Mouse (Mus musculus) brown adipose tissue, adult 24 weeks (tissue): Measurements from ENCODE around the gene Tardbp. TPM values are rescaled to one million over a fixed set of nuclear protein-coding genes. Genes with fewer than 3 reads are reported as not detected.

Experiments
- H3K27ac ChIP-seq: fragments of 200-500 bp; replicated peaks from 2 replicates; pipeline ENCODE4 v1.5.1; 2012; ENCODE audit warnings: low read depth, mild to moderate bottlenecking, low read length
- H3K4me1 ChIP-seq: fragments of 200-500 bp; 2 replicates; pipeline ENCODE4 v1.6.1; 2012; ENCODE audit warnings: low read length, mixed read lengths; ENCODE audit not compliant: control insufficient read depth, insufficient read depth, insufficient read length
- H3K4me3 ChIP-seq: fragments of 200-500 bp; 2 replicates; pipeline ENCODE4 v1.5.1; 2012; ENCODE audit warnings: low read depth, mild to moderate bottlenecking, low read length, moderate library complexity; ENCODE audit not compliant: insufficient read depth
- polyA plus RNA-seq: library from polyadenylated mRNA; stranded (reverse); fragments of >200 nt; gene quantifications from 2 replicates; pipeline ENCODE4 v1.2.4, GENCODE M21; 2012; ENCODE audit not compliant: missing spikeins, insufficient read depth, insufficient read length

Tardbp gene
- polyA plus RNA-seq, 1 experiment = 132 TPM

DNA sequence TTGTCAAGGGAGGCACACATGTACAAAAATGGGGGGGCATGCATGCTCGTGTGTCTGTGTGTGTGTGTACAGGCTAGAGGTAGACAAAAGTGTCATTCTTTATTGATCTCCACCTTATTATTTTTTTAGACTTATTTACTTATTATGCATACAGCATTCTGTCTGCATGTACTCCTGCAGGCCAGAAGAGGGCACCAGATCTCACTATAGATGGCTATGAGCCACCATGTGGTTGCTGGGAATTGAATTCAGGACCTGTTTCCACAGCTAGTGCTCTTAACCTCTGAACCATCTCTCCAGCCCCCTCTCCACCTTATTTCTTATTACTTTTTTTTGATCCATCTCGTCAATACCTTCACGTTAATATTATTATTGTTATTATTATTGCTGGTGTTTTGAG lies 22.5 kb upstream of the Tardbp start:
- Histone ChIP-seq H3K4me1 (no peaks in the 10 kb centered on the region), H3K27ac (no peak overlapping the region), H3K4me3 (no peak overlapping the region)

DNA sequence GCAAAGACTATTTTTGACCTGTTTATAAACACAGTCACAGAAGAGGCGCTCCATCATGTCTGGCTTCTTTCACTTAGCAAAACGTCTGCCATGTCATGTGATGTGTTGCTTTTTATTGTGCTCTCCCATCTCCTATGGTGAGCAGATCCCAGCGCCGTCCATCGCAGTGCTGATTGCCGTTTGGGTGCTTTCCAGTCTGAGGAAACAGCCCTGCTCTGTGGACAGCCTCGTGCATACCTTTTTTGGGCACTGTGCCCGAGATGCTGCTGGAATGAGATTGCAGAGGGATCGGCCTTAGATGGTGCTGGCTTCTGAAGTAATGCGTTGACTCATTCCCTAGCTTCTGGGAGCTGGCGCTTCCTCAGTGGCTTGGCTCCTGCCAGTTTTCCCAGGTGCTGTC lies 19.8 kb upstream of the Tardbp start:
- Histone ChIP-seq H3K4me3 (no peak overlapping the region), H3K27ac (no peak overlapping the region), H3K4me1 (no peaks in the 10 kb centered on the region)

DNA sequence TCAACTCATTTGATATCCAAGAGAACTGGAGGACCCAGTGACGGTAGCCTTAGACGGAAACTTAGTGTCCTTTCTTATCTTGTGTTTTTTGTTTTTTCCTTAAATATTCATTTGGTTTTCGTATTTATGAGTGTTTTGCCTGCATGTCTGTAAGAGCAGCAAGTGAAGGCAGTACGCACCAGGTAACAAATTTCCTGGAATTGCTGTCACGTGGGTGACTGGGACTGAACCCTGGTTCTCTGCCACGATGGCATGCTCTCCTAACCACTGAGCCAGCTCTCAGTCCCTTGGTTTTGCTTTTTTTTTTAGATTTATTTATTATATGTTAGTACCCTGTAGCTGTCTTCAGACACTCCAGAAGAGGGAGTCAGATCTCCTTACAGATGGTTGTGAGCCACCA lies 18.1 kb upstream of the Tardbp start:
- H3K27ac ChIP-seq = no peak overlapping the region
- H3K4me3 ChIP-seq = no peak overlapping the region

DNA sequence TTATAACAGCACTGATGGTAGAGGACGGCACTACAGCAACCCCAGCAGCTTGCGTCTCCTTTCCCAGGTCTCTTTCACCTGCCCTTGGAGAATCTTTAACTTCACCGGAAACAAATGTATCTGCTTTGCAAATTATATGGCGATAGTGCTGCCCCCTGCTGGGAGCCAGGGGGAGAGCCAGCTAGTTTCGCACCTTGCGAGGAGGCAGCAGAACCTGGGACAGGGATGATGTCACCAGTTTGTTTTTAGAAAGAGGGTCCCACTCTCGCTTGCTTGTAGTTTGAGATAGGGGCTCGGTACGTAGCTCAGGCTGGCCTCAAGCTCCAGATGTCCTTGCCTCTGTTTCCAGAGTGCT lies 17.3 kb upstream of the Tardbp start:
- peak overlapping the region; percentile 36; the same call in 1 of the 2 replicates for H3K4me3 ChIP-seq
- no peaks in the 10 kb centered on the region for H3K4me1 ChIP-seq
- H3K27ac ChIP-seq = no peak overlapping the region

More for the DNA sequence above, 18.1 kb upstream of the Tardbp start:
- no peaks in the 10 kb centered on the region for H3K4me1 ChIP-seq

DNA sequence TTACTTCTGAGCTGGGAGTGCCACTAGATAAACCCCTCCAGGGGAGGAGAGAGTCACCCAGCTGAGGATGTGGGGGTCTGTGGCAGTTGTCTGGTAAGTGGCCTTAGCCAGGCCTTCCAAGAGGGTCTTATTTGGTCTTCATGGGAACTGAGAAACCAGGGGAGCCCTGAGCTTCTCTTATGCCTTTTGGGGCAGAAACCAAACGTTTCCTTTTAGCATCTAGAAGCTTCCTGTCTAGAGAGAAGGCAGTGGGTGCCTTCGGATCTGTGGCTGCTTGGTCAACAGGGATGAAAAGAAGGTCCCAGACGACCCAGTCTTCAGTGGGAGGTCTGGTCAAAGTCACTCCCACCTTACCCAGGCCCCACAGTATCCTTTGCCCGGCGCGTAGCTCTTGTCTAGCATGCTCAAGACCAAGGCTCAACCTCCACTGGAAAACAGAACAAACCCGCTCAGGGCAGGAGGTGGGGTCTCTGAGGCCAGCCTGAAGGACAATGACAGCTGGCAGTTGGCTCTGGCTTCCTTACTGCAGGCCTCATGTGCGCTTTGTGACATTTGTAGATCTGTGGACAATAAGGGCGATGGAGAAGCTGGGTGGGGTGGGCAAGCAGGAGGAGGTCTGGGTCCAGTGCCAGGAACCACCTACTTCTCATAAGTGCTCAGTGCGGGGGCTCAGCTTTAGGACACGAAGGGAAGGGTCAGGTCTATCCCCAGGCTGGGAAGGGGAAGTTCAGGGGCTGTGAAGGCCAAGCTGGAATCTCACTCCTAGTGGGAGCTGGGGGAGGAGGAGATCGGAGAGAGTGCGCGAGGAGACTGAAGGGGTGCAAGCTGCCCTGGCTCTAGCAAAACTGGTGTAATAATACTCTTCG lies 16.7 kb upstream of the Tardbp start, which contains the start of gene Gm572:
Gm572 (plus strand) TSS at position 27 of the 866 bp plus-strand sequence.
- Histone ChIP-seq H3K4me1 (no peaks in the 10 kb centered on the region), H3K4me3 (peak within 1 kb of the TSS; percentile 36; the same call in 1 of the 2 replicates), H3K27ac (no peak within 1 kb of the TSS)

DNA sequence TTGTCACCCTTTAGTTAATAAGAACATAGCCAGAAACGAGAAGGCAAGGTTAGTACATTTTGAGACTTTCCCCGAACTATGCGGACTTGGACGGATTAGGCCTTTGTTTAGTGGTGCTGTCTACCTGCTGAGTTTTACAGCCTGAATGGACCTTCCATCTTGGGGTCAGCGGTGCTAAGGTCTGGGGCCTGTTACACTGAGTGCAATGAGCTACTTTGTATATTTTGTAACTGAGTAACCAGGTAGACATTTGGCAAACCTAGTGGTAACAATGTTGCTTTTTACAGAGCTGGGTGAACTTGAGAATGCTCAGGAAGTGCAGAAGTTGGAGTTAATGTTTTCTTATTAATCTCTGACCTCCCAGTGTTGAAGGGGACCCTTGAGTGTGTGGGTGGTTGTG lies 14.3 kb upstream of the Tardbp start:
- H3K4me3 ChIP-seq = no peak overlapping the region
- no peak overlapping the region for H3K27ac ChIP-seq
- no peaks in the 10 kb centered on the region for H3K4me1 ChIP-seq

DNA sequence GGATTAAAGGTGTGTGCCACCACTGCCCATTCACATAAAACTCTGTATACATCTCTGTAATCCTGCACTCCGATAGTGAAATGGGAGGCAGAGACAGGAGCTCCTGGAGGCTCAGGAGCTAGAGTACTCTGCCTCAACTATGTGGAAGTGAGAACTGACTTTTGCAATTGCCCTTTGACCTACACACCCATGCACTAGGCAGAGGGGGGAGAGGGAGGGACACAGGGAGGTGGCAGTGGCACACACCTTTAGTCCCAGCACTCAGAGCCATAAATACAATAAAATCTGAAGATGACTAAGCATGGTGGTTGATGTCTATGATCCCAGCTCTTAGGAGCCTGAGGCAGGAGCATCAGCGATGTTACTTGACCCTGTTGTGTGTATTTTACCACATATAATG lies 12.6 kb upstream of the Tardbp start:
- H3K4me1 ChIP-seq = no peaks in the 10 kb centered on the region
- no peak overlapping the region for H3K27ac ChIP-seq
- no peak overlapping the region for H3K4me3 ChIP-seq

DNA sequence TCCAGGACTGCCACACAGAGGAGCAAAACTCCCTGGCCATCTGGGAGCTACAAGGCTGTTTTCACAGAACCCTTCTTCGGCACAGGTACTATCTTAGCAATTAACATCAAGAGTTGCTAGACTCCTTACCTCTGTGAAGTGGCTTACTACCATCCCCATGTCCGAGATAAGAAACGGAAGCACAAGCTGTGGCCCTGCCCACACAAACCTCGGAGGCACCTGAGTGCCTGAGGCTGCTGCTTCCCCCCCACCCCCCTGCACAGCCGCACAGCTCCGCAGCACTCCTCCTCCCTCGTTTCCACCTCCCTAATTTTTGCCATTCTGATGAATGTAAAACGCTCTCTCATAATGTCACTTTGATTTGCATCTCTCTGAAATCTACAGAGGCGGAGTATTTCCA lies 11.5 kb upstream of the Tardbp start:
- Histone ChIP-seq H3K4me3 (no peak overlapping the region), H3K27ac (no peak overlapping the region)

DNA sequence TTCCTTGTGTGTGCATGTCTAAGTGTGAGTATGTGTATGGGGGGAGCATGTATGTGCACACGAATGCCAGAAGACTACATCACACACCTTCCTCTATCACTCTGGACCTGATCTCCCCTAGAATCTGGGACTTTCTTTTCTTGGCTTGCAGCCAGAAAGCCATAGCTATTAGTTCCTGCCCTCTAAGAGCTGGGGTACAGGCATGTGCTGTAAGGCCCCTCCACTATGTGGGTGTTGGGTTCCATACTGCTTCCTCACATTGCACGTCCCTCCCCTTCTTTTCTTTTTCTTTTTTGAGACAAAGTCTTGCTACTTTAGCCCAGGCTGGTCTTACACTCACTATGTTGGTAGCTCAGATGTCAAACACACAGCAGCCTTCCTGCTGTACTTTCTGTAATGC lies 8.5 kb upstream of the Tardbp start:
- Histone ChIP-seq H3K4me1 (no peaks in the 10 kb centered on the region), H3K4me3 (no peak overlapping the region), H3K27ac (no peak overlapping the region)

More for the DNA sequence above, 11.5 kb upstream of the Tardbp start:
- no peaks in the 10 kb centered on the region for H3K4me1 ChIP-seq

DNA sequence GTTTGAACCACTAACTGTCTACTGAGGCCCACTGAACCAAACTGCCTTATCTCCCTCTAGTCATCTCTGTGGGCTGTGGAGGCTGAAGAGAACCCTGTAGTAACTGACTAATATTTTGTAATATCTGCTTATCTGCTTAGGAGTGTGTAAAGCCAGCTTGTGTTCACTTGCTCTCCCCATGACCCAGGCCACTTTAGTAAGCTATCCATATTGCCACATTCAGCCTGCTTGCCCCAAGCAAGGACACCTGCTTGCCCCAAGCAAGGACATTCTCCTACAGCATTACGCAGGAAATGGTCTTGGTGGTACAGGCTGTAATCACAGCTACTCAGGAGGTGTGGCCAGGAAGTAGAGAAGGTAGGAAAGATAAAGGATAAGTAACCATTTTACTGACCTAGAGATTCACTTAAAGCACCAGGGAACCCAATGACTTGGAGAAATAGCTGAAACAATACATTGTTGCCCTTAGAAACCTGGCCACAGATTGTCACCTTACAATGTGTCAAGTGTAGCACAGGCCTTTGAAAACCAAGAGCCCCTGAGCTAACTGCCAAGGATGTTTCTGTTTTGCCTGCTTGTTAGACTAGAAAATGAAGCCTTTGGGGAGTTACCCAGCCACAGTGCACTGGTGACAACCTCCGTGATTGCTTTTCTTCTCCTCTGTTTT lies 6.7 kb upstream of the Tardbp start:
- Histone ChIP-seq H3K27ac (no peak overlapping the region), H3K4me3 (no peak overlapping the region), H3K4me1 (no peaks in the 10 kb centered on the region)

DNA sequence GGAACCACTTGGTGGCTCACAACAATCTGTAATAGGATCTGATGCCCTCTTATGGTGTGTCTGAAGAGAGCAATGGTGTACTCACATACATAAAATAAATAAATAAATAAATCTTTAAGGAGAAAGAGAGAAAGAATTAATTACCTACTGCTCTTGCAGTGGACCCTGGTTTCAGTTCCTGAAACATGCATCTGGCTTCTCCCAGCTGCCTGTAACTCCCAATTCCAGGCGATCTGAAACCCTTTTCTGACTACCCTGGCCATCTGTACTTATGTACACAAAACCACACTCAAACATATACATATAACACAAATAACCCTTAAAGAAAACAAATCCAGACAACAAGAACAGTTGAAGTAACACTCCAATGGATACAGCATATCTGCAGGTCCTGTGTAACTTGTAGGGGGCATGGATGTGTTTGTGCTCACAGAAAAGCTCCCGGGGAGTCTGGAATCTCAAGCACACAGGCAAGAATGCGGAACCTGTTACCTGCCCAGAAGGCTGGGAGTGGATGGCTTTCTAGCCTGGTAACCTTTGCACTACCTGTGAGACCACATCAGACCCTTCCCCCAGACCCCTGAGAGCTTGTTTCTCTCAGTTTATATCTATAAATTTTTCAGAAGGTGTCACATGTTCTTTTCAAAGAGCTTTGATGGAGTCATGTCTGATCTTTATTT lies 5.3 kb upstream of the Tardbp start:
- H3K4me1 ChIP-seq = no peaks in the 10 kb centered on the region
- no peak overlapping the region for H3K4me3 ChIP-seq
- H3K27ac ChIP-seq = no peak overlapping the region

DNA sequence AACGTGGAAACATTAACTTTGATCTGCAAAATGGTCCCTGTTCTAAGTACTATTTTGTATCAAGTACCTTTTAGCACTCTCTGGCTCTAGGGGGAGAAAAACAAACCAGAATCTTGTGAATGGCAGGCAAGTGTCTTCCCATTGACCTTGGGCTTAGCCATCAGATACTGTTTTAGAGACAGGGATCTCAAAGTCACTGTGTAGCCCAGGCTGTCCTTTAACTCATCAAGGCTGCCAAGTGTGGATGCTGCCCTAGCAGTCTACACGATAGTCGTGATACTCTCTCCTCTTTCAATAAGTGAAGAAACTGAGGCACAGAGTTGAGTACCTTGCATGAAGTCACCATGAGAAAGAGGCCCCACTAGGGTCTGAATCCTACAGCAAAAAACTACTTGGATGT lies 427 bp upstream of the Tardbp start:
- 0 out of 2 replicates have a peak overlapping the region, but pooled peaks have one; percentile 25 for H3K27ac ChIP-seq
- peaks cover 9% of the 10 kb centered on the region for H3K4me1 ChIP-seq
- H3K4me3 ChIP-seq = peak overlapping the region; percentile 30

DNA sequence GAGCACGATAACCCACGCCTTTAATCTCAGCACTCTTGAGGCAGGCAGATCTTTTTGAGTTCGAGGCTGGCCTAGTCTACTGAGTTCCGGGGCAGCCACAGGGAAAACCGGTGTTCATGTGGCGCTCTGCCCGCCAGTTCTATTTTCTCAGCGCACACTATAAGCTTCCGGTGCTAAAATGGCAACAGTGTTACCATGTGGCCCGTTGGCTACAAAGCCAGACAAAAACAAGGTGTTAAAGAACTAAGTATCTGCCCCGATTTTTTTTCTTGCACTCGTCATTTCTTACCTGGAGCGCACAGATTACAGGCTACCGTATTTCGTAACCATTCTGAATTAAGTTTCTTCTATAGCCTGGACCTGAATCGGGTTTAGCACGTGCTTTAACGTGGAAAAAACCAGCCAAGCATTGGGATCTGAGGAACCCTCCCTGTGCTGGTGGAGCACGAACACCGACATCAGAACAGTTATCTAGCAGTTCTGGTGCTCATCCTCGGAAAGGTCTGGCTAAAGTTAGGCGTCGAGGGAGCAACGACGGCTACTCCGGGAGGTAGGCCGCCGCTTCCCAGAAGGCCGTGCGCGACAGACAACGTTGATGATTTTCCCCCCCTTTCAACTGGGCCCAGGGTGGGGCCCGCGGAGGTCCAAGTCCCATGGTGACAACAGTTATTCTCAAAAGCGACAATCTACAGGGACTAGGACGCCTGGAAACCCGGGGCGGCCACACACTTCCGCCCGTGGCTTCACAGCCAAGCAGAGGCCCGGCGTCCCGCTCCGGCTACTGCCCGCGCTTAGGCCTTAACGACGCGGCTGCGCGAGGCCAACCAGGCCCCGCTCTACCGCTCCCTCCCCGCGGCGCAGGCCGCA lies 830 bp downstream of the Tardbp start:
- Histone ChIP-seq H3K4me1 (peaks cover 9% of the 10 kb centered on the region), H3K4me3 (peak overlapping the region; percentile 89), H3K27ac (peak overlapping the region; percentile 89)

DNA sequence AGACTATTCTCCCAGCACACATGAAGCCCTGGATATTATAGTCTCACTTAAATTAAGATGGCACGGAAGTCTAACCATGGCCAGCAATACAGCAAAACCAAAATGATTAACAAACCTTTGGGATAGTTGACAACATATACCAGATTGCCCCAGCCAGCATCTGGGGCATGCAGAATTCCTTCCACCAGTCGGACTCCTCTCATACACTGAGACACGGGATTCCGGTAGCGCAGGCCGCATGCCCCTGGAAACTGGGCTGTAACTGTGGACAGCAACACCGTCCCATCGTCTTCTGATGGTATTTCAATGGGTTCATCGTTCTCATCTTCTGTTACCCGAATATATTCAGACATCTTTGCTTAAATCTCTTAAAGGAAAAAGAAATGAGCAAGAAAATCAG lies 1.8 kb downstream of the Tardbp start:
- Histone ChIP-seq H3K4me3 (peak overlapping the region; percentile 17; the same call in 1 of the 2 replicates), H3K27ac (no peak overlapping the region), H3K4me1 (peaks cover 9% of the 10 kb centered on the region)
